Mouse (Mus musculus) C2C12 (cell line): ENCODE measurements around the gene Cdkn2b. TPM values are rescaled to one million over a fixed set of nuclear protein-coding genes. Genes with fewer than 3 reads are reported as not detected.

Source experiments
- H3K27me3 ChIP-seq: one replicate; pipeline ENCODE4 v1.6.1; 2011; ENCODE audit not compliant: control insufficient read depth, insufficient read depth, insufficient read length
- H3K36me3 ChIP-seq: one replicate; pipeline ENCODE4 v1.6.1; 2011; ENCODE audit not compliant: control insufficient read depth, insufficient read depth
- H3K4me3 ChIP-seq: one replicate; pipeline ENCODE4 v1.5.1; 2011; ENCODE audit warnings: mild to moderate bottlenecking, control low read depth; ENCODE audit not compliant: poor library complexity, insufficient read depth, severe bottlenecking
- H3K79me2 ChIP-seq: one replicate; pipeline ENCODE4 v1.6.1; 2011; ENCODE audit not compliant: control insufficient read depth, insufficient read depth
- H3K79me3 ChIP-seq: one replicate; pipeline ENCODE4 v1.6.1; 2011; ENCODE audit warnings: low read depth, control low read depth
- H3ac ChIP-seq: one replicate; pipeline ENCODE3; 2011; ENCODE audit warnings: low read depth; ENCODE audit not compliant: control insufficient read depth, insufficient read length
- CEBPB ChIP-seq: IDR thresholded peaks from one replicate; pipeline ENCODE4 v1.6.1; 2011; ENCODE audit warnings: low read depth, mild to moderate bottlenecking, control low read depth, moderate library complexity
- CTCF ChIP-seq: IDR thresholded peaks from one replicate; pipeline ENCODE4 v1.5.1; 2011; ENCODE audit not compliant: control insufficient read depth, insufficient read depth, insufficient read length
- FOSL1 ChIP-seq: IDR thresholded peaks from one replicate; pipeline ENCODE4 v1.8.0; 2011; ENCODE audit warnings: mild to moderate bottlenecking, low read length; ENCODE audit not compliant: poor library complexity, insufficient read depth, severe bottlenecking
- MAX ChIP-seq: IDR thresholded peaks from one replicate; pipeline ENCODE4 v1.6.1; 2011; ENCODE audit warnings: mild to moderate bottlenecking, control low read depth
- MYOD1 ChIP-seq: IDR thresholded peaks from one replicate; pipeline ENCODE4 v1.6.1; 2011; ENCODE audit warnings: low read depth; ENCODE audit not compliant: control insufficient read depth, insufficient read length
- MYOG ChIP-seq: IDR thresholded peaks from one replicate; pipeline ENCODE4 v1.6.1; 2011; ENCODE audit not compliant: control insufficient read depth, insufficient read length; ENCODE audit errors: extremely low read depth
- USF1 ChIP-seq: IDR thresholded peaks from one replicate; pipeline ENCODE4 v1.6.1; 2011; ENCODE audit warnings: low read depth, mild to moderate bottlenecking, control low read depth, moderate library complexity
- long read RNA-seq, 2 experiments: library from polyadenylated mRNA; unstranded; transcript quantifications; one replicate each; pipeline ENCODE4 v2.0.0; 2019 to 2020
- polyA plus RNA-seq: library from polyadenylated mRNA; unstranded; fragments of >200 nt; fragmentation: generic; extraction: Trizol; gene quantifications from one replicate; pipeline ENCODE4 v1.2.1, GENCODE M21; 2012; ENCODE audit warnings: missing spikeins

Gene Cdkn2b
- polyA plus RNA-seq, result not detected
- long read RNA-seq, experiment 1, result 0 reads
- long read RNA-seq, experiment 2, result 0 reads

DNA sequence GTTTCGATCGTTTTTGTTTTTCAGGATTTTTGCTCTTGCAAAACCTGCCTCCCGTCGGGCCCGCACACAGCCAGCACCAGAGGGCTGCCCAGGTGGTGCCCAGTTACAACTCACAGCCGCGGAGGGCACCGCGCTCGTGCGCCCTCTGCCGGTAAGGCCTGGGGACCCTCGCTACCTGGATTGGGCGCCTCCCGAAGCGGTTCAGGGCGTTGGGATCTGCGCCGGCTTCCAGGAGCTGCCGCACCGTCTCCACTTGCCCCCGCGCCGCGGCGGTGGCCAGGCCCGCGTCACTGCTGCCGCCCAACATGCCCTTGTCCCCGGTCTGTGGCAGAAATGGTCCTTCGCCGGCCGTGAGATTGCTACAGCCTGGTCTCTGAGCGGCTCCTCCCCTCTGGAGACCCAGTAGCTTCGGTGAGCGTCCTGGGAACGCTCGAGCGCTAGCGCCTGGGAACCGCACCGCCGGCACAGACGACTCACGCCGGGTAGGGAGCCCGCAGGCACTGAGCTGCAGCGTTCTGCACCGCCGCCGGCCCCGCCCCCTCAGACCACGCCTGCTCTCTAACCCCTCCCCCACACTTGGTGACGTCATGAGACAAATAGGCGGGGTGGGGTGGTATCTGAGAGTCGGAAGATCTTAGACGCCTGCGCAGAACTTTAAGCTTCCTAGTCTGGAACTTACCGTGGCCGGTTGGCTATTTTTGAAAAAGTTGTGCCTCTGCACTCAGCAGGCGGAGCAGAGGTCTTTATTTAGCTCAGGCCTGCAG lies at the start of gene Cdkn2b:
Gene Cdkn2b, minus strand, starts transcription at position 549 of the 764 bp plus-strand sequence.
- Histone ChIP-seq H3K36me3 (no peaks in the 10 kb centered on the region), H3K79me2 (no peaks in the 10 kb centered on the region), H3K4me3 (no peak within 1 kb of the TSS), H3K79me3 (no peaks in the 10 kb centered on the region), H3ac (no peak within 1 kb of the TSS), H3K27me3 (no peaks in the 10 kb centered on the region)
- no peak for TF ChIP-seq FOSL1
- no peak for TF ChIP-seq CTCF
- TF ChIP-seq CEBPB, result no peak
- no peak for TF ChIP-seq MYOG
- no peak for TF ChIP-seq USF1
- TF ChIP-seq MAX, result no peak
- TF ChIP-seq MYOD1, result no peak

DNA sequence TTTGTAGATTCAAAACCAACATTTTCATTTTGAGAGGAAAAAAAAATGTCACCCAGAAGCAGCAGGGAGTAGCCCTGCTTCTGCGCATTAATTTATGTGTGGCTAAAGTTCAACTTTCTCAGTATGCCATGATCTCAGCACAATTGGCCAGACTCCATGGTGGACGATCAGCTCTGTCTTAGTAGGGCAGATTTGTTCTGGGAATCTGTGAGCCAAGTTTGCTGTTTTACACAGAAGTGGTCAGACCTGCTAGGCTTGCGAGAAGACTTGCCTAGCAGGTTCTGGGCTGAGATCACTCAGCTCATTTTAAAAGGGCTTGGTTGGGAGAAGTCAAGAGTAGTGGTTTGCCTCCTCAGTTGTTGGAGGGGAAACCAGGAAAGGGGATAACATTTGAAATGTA lies 49.5 kb upstream of the Cdkn2b start:
- Histone ChIP-seq H3K27me3 (no peaks in the 10 kb centered on the region), H3K79me2 (no peaks in the 10 kb centered on the region), H3ac (no peak overlapping the region), H3K36me3 (no peaks in the 10 kb centered on the region), H3K4me3 (no peak overlapping the region), H3K79me3 (no peaks in the 10 kb centered on the region)
- TF ChIP-seq CEBPB (no peak), MYOG (no peak), MYOD1 (no peak), USF1 (no peak), CTCF (no peak), MAX (no peak), FOSL1 (no peak)

DNA sequence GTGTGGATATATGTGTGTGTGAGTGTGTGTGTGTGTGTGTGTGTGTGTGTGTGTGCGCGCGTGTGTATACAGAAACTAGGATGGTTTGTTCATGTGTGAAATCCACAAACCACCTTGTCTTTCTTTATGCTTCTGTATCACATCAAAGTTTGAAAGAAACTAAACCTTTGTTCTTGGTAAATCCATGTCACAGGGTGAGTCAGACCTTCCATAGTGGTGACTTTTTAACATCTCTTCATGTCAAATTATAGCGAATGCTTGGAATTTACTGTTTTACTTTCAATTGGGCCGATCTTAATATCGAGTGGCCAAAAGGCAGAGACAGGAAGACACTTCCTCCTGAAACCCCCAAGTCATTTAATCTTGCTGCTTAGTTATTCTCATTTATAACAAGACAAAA lies 48.7 kb upstream of the Cdkn2b start:
- TF ChIP-seq MYOD1 (no peak), USF1 (no peak), MYOG (no peak), CTCF (no peak), MAX (no peak), CEBPB (no peak), FOSL1 (no peak)
- Histone ChIP-seq H3K79me2 (no peaks in the 10 kb centered on the region), H3K4me3 (no peak overlapping the region), H3K79me3 (no peaks in the 10 kb centered on the region), H3ac (no peak overlapping the region), H3K27me3 (no peaks in the 10 kb centered on the region), H3K36me3 (no peaks in the 10 kb centered on the region)

DNA sequence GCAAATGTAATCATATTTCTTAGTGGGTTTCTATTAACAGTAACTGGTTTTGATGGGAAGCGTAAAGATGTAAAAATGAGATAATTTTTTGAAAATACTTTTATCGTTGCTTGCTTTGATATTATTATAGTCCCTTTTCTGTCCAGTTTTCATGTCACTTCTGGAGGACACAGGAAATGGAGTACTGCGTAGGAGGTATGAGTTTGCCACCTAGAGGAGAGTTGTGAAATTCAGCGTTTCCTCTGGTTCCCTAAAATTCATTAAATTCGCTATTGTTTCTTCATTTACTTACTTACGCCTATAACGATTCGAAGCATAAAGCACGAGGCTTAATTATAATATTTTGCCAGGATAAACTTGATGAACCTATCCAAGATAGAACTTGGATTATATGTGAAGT lies 43.1 kb upstream of the Cdkn2b start:
- TF ChIP-seq CTCF (no peak), MYOD1 (no peak), FOSL1 (no peak), USF1 (no peak), MAX (no peak), CEBPB (no peak), MYOG (no peak)
- Histone ChIP-seq H3ac (no peak overlapping the region), H3K79me3 (no peaks in the 10 kb centered on the region), H3K27me3 (no peaks in the 10 kb centered on the region), H3K36me3 (no peaks in the 10 kb centered on the region), H3K4me3 (no peak overlapping the region), H3K79me2 (no peaks in the 10 kb centered on the region)

DNA sequence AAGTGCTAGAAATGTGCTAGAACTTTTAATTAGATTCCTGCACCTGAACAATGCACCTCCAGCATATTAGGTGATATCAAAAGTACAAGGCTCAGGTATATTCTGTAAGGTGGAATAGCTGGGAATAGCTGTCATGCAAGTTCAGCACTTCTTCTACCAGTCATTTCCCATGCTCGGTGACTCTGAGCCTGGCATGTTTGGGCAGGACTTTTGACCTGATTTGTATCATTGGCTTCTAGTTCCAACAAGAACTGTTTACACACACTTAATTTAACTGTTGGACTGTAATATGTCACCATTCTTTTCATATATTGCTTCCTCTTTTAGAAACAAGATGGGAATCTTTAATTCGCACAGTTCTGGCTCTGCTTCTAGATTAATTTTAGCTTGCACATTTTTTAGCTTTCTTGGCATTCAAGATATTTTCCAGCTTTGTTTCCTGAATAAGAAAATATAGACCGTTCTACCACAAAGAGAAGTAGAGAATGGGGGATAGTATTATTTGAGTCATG lies 42.3 kb upstream of the Cdkn2b start:
- Histone ChIP-seq H3ac (no peak overlapping the region), H3K4me3 (no peak overlapping the region), H3K79me2 (no peaks in the 10 kb centered on the region), H3K79me3 (no peaks in the 10 kb centered on the region), H3K27me3 (no peaks in the 10 kb centered on the region), H3K36me3 (no peaks in the 10 kb centered on the region)
- TF ChIP-seq MYOD1 (no peak), FOSL1 (no peak), MYOG (no peak), CTCF (no peak), USF1 (no peak), MAX (no peak), CEBPB (no peak)
